Mouse (Mus musculus): ENCODE measurements around the gene Mff.

Mff gene

GRCm38 (mm10) chr1:82724339-82725025 is at the start of gene Mff:
Mff (plus strand) TSS chr1:82724890.
- DNase-seq (ENCODE audit: low read depth, low spot score), result peak; percentile 93

- DNase-seq (ENCODE audit: low read depth, low spot score), result no peak
These were observed 38.4 kb upstream of the Mff start for GRCm38 (mm10) chr1:82686328-82686727.

GRCm38 (mm10) chr1:82686866-82687265 is 37.8 kb upstream of the Mff start:
- no peak for DNase-seq (ENCODE audit: low read depth, low spot score)

- no peak for DNase-seq (ENCODE audit: low read depth, low spot score)
These were observed 36.8 kb upstream of the Mff start for GRCm38 (mm10) chr1:82687931-82688330.

DNA sequence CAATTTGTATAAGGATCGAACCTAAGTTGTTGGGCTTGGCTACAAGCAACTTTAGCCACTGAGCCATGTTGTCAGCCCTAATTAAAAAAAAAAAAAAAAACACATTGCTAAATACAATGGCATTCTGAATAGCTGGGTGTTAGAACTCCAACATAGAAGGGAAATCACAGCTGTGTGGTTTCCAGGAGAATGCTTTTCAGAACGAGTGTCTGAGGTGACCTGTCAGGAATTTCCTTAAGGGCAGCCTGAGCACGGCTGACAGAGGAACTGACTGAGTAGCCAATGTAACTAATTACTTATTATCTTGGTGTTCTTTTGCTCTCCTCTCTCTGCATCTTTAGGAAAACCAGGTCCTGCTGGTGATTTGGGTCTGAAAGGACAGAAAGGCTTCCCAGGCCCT is 28.8 kb upstream of the Mff start:
- DNase-seq (ENCODE audit: low read depth, low spot score), result no peak

GRCm38 (mm10) chr1:82717816-82718512 is 6.7 kb upstream of the Mff start:
- no peak for DNase-seq (ENCODE audit: low read depth, low spot score)

GRCm38 (mm10) chr1:82725026-82725874 is 560 bp downstream of the Mff start:
- DNase-seq (ENCODE audit: low read depth, low spot score), result peak; percentile 3

DNA sequence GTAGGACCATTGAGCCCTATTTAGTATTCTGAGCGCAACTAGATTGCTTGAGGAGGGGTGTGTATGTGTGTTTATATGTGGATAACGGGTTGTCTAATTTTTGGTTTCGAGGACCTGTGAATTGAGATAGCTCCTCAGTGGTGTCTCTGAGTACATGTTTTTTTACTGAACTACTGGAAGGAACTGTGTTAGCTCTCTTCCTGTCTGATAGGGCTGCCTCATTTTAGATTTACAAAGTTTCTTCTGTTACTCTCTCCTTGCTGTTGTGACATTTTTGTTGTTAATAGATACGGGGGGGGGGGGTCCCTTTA is 1.1 kb downstream of the Mff start:
- DNase-seq (ENCODE audit: low read depth, low spot score), result no peak

GRCm38 (mm10) chr1:82726482-82726881 is 1.8 kb downstream of the Mff start:
- no peak for DNase-seq (ENCODE audit: low read depth, low spot score)

DNA sequence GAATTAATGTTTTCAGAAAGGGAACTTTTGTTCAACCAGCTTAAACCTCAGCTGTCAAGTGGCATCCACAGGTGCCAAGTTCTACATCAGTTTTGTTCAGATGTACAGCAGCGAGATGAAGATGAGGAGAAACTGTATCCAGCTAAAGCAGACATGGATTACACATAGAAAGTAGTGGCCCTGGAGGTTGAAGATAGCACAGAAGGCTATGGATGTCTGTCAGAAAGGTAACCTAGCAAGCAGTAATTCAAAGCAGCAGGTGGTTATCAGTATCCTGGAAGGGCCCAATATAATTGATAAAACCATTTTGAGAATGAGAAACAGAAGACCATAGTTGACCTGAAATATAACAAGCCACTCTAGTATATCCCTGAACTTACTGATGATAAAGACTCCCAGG is 8.7 kb downstream of the Mff start:
- DNase-seq (ENCODE audit: low read depth, low spot score), result no peak

DNA sequence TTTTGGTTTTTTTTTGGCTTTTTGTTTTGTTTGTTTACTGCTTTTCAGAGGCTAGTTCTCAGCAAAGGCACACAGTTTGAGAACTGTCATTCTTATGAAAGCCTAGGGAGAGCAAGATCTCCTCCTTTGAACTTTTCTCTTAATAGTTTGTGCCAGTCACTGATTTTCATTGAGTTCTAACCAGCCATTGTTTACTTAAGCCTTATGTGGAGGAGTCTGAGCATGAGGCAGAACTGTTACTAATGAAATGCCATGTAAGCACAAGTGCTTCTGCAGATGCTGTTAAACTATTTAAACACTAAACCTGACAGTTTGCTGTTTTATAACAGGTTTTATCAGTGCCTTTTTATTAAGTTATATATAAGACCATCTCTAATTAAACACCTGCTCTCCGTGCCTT is 13.4 kb downstream of the Mff start:
- no peak for DNase-seq (ENCODE audit: low read depth, low spot score)

DNA sequence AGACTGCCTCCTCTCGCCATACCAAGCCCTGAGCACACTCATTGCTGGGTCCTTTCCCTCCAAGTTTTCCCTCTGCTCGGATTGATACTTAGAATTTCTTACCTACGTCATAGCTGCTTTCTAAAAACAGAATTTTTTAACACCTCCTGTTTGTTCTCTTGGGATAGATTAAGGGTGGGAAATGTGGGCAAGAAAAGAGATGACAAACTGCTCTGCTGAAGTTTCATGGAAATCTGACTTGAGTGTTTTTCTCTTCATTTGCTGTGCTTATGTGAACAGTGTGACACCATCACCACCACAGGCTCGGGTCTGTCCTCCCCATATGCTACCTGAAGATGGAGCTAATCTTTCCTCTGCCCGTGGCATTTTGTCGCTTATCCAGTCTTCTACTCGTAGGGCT is 16.8 kb downstream of the Mff start:
- DNase-seq (ENCODE audit: low read depth, low spot score), result no peak

- DNase-seq (ENCODE audit: low read depth, low spot score), result no peak
These were observed 19.3 kb downstream of the Mff start for GRCm38 (mm10) chr1:82743962-82744361.

- no peak for DNase-seq (ENCODE audit: low read depth, low spot score)
These were observed 21.7 kb downstream of the Mff start for GRCm38 (mm10) chr1:82746408-82746807.

DNA sequence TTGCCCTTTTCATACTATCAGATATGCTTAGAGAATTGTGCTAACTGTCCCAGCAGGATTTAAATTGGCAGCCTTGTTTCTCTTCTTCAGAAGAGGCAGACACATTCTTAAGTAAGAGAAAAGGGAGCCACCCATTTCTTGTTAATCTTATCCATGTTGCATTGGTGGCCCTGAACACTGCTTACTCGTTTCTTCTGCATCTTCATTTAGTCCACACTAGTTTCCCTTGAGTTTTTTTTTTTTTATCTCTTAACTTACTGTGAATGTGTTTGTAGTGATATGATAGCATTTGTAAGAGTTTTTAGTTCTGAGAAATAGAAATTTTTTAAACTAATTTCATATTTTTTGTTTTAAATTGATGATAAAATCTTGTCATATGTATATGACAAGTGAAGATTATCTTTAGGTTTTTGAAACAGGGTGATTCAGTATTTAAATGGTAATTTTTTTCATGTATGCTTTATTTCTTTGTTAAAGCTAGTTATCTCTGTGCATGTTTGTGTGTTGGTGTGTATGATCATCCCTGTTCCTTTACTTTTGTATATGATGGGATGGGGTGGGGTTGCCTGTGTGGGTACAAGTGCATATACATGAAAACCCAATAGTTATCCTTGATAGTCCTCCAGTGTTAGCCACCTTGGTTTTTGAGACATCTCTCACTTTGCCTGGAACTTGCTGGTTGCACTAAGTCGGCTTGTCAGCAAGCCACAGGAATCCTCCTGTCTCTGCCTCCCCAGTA is 23.2 kb downstream of the Mff start:
- no peak for DNase-seq (ENCODE audit: low read depth, low spot score)

DNA sequence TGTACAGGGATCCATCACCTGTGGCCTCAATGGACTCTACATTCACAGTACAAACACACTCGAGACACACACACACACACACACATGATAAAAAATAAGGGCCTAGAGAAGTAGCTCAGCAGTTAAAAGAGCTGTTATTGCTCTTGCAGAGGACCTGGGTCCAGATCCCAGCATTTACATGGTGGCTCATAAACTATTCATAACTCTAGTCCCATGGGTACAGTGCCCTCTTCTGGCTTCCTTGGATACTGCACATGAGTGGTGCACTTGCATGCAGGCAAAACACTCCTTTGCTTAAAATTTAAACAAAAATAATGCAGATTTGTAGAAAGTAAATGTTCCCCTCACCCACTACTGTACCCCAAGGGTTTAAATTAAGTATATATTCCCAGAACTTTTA is 34.8 kb downstream of the Mff start:
- DNase-seq (ENCODE audit: low read depth, low spot score), result peak; percentile 4

- DNase-seq (ENCODE audit: low read depth, low spot score), result no peak
These were observed 36.9 kb downstream of the Mff start for GRCm38 (mm10) chr1:82761454-82762169.

- DNase-seq (ENCODE audit: low read depth, low spot score), result no peak
These were observed 37.6 kb downstream of the Mff start for GRCm38 (mm10) chr1:82762274-82762673.

GRCm38 (mm10) chr1:82766227-82766626 is 41.5 kb downstream of the Mff start:
- DNase-seq (ENCODE audit: low read depth, low spot score), result no peak

- DNase-seq (ENCODE audit: low read depth, low spot score), result no peak
These were observed 42.0 kb downstream of the Mff start for GRCm38 (mm10) chr1:82766641-82767040.

- DNase-seq (ENCODE audit: low read depth, low spot score), result no peak
These were observed 43.6 kb downstream of the Mff start, which contains the start of gene Tm4sf20 for GRCm38 (mm10) chr1:82768269-82768668. Tm4sf20 (minus strand) TSS chr1:82768461.
